Mouse (Mus musculus): ENCODE measurements around the gene Fgfr3. TPM values are rescaled to one million over a fixed set of nuclear protein-coding genes. Genes with fewer than 3 reads are reported as not detected.

Fgfr3 gene
- polyA plus RNA-seq, 1 experiment from 2014 or later, result 17.4 TPM

DNA sequence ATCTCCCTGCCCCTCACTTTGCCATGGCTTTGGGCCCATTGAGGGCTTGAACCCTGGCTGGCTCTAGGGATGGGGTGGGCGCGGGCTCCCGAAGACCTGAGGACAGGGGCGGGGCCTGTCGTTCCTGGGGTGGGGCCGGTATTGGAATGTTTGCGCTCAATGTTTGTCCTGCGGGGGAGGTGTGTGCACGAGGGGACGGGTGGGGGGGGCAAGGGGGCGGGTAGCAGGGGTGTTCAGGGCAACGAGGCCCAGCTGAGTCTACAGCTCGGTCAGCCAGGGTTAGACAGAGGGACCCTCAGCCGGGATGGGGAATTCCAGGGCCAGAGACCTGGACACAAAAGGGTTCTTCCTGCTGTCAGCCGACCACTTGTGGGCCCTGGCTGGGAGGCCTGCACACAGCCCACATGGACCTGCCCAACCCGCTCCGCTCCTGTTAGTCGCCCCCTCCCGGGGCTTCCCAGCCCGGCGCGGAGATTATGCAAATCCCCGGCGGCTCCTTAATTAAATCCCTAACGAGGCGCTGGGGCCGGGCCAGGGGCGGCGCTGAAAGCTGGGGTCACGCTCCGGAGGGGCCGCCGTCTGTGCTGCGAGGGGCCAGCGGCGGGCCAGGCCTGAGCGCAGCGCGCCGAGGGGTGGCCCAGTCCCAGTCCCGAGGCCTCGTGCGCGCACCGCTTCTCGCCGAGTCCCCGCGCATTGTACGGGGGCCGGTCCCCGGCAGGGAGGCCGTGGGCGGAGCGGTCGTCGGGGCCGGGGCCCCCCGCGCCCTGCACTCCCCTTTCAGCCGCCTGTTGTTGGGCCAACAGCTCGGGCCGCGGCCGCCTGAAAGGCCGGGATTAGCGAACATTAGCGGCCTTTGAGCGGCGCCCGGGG lies 26.4 kb upstream of the Fgfr3 start:
- WGBS, result 4% methylated on average over 66 of the region's 71 CpGs
- H3K4me3 ChIP-seq (ENCODE audit: low read depth, low read length), result peak overlapping the region; percentile 44
- peak overlapping the region; percentile 91 for H3K27ac ChIP-seq (replicated peaks)
- H3K9me3 ChIP-seq (ENCODE audit: control insufficient read depth, low read length), result no peaks in the 10 kb centered on the region
- H3K27me3 ChIP-seq (ENCODE audit: control insufficient read depth, insufficient read depth, low read length), result no peaks in the 10 kb centered on the region
- peak; percentile 79 for DNase-seq (ENCODE audit: low spot score)
- peaks cover 20% of the 10 kb centered on the region for H3K4me1 ChIP-seq (replicated peaks; ENCODE audit: control insufficient read depth, insufficient read depth)
- peak overlapping the region; percentile 71 for H3K9ac ChIP-seq (ENCODE audit: low read length)
- ATAC-seq (ENCODE audit: low FRiP score, low TSS enrichment), result peak; percentile 62
- TF ChIP-seq EP300 (optimal IDR thresholded peaks at IDR 0.05) (no peak), CTCF (IDR thresholded peaks at IDR 0.05; ENCODE audit: low read depth) (no peak)
- H3K4me2 ChIP-seq (replicated peaks; ENCODE audit: low read depth), result peak overlapping the region; percentile 89
- H3K36me3 ChIP-seq (ENCODE audit: control insufficient read depth, insufficient read depth, low read length), result no peaks in the 10 kb centered on the region

DNA sequence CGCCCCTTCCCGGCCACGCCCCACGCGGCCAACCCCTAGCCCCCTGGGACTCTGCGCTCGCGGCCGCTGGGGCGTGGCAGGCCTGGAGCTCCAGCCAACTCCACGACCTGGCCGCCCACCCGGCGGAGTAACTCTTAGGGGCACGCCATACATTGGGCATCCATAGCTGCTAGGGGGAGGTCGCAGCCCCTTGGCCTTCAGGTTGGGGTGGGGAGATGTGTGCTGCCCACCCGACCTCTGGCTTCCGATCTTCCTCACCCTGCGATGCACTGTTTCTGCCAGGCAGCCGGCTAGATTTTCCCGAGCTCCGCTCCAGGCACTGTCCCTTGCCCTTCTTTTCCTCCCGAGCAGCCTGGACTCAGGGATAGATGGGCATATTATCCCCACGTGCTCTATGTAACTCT lies 25.8 kb upstream of the Fgfr3 start:
- ATAC-seq (ENCODE audit: low FRiP score, low TSS enrichment) (0 out of 2 replicates have a peak, but pooled peaks have one; percentile 2), DNase-seq (ENCODE audit: low spot score) (no peak)
- Histone ChIP-seq H3K4me2 (replicated peaks; ENCODE audit: low read depth) (peak overlapping the region; percentile 89), H3K9ac (ENCODE audit: low read length) (peak overlapping the region; percentile 71), H3K4me3 (ENCODE audit: low read depth, low read length) (peak overlapping the region; percentile 44), H3K9me3 (ENCODE audit: control insufficient read depth, low read length) (no peaks in the 10 kb centered on the region), H3K36me3 (ENCODE audit: control insufficient read depth, insufficient read depth, low read length) (no peaks in the 10 kb centered on the region), H3K27ac (replicated peaks) (peak overlapping the region; percentile 91), H3K27me3 (ENCODE audit: control insufficient read depth, insufficient read depth, low read length) (no peaks in the 10 kb centered on the region), H3K4me1 (replicated peaks; ENCODE audit: control insufficient read depth, insufficient read depth) (peaks cover 20% of the 10 kb centered on the region)
- TF ChIP-seq EP300 (optimal IDR thresholded peaks at IDR 0.05), result no peak
- TF ChIP-seq CTCF (IDR thresholded peaks at IDR 0.05; ENCODE audit: low read depth), result no peak
- WGBS, result 9% methylated on average over 24 of the region's 24 CpGs

DNA sequence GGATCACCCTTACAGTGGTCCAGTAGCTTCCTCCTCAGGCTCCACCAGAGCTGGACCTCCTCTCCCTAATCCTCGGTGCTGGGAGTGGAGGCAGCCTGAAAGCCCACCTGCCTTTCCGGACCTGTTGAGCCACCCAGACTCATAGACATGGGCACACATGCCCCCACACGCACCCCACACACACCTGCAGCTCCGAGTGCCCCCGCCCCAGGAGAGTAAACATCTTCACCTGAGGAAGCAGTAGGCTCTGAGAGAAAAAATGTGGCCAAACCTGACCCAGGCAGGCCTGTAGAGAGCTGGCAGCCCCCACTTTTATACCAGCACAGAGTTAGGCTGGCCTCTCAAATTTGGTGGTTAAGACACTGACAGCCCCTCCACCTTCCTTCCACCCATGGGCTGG lies 25.0 kb upstream of the Fgfr3 start:
- Histone ChIP-seq H3K36me3 (ENCODE audit: control insufficient read depth, insufficient read depth, low read length) (no peaks in the 10 kb centered on the region), H3K9ac (ENCODE audit: low read length) (no peak overlapping the region), H3K27me3 (ENCODE audit: control insufficient read depth, insufficient read depth, low read length) (no peaks in the 10 kb centered on the region), H3K27ac (replicated peaks) (peak overlapping the region; percentile 91), H3K9me3 (ENCODE audit: control insufficient read depth, low read length) (no peaks in the 10 kb centered on the region), H3K4me2 (replicated peaks; ENCODE audit: low read depth) (no peak overlapping the region; the same call in 1 of the 2 replicates), H3K4me3 (ENCODE audit: low read depth, low read length) (no peak overlapping the region), H3K4me1 (replicated peaks; ENCODE audit: control insufficient read depth, insufficient read depth) (peaks cover 20% of the 10 kb centered on the region)
- WGBS, result 59% methylated on average over 5 of the region's 5 CpGs
- peak; percentile 31; the same call in 1 of the 2 replicates for ATAC-seq (ENCODE audit: low FRiP score, low TSS enrichment)
- DNase-seq (ENCODE audit: low spot score), result peak; percentile 73
- TF ChIP-seq CTCF (IDR thresholded peaks at IDR 0.05; ENCODE audit: low read depth) (no peak), EP300 (optimal IDR thresholded peaks at IDR 0.05) (no peak)

DNA sequence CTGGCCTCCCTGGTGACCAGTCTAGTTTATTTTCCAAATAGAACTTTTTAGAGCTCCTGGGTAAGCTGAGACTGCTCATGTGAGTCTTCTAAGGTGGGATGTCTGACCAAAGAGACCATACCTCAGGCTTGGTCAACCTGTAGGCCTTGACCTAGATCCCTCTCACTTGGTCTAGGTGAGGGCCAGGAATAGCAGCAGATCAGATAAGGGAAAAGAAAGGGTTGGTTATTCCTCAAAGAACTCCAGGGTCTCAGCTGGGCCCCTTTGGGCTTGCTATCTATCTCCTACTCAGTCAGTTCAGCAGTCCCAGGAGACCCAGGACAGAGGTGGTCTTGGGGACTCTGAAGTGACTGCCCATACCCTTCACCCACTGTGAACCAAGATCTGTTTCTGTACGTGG lies 23.9 kb upstream of the Fgfr3 start:
- 67% methylated on average over 1 of the region's 1 CpGs for WGBS
- Histone ChIP-seq H3K4me3 (ENCODE audit: low read depth, low read length) (no peak overlapping the region), H3K4me1 (replicated peaks; ENCODE audit: control insufficient read depth, insufficient read depth) (peaks cover 18% of the 10 kb centered on the region), H3K27ac (replicated peaks) (peak overlapping the region; percentile 91), H3K4me2 (replicated peaks; ENCODE audit: low read depth) (no peak overlapping the region), H3K9ac (ENCODE audit: low read length) (no peak overlapping the region), H3K9me3 (ENCODE audit: control insufficient read depth, low read length) (no peaks in the 10 kb centered on the region), H3K36me3 (ENCODE audit: control insufficient read depth, insufficient read depth, low read length) (no peaks in the 10 kb centered on the region), H3K27me3 (ENCODE audit: control insufficient read depth, insufficient read depth, low read length) (no peaks in the 10 kb centered on the region)
- TF ChIP-seq EP300 (optimal IDR thresholded peaks at IDR 0.05), result no peak
- TF ChIP-seq CTCF (IDR thresholded peaks at IDR 0.05; ENCODE audit: low read depth), result no peak
- DNase-seq (ENCODE audit: low spot score) (no peak), ATAC-seq (ENCODE audit: low FRiP score, low TSS enrichment) (no peak)

DNA sequence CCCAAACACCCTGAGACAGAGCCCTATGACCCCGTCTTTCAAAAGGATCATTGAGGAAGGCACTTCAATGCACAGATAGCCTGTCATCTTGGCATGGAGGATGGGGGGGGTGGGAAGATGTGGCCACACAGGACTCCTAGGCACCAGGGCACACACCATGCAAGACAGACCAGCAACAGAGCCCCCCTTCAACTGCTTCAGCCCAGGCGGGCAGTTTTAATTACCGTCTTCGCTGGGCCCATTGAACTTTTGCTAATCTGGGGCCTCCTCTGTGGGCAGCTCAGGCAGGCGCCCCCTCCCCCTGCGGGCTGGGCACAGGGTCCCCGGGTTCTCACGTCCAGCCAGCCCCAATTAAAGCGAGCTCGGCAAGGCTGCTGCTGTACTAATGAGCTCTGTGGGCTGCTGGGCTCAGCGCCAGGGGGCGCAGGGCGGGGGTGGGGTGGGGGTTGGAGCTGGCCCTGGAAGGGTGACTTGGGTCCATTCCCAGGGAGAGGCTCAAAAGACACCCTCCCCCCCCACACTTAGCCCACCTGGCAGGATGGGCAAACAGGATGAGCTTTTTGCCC lies 23.4 kb upstream of the Fgfr3 start:
- H3K9me3 ChIP-seq (ENCODE audit: control insufficient read depth, low read length), result no peaks in the 10 kb centered on the region
- no peaks in the 10 kb centered on the region for H3K36me3 ChIP-seq (ENCODE audit: control insufficient read depth, insufficient read depth, low read length)
- 30% methylated on average over 13 of the region's 13 CpGs for WGBS
- H3K9ac ChIP-seq (ENCODE audit: low read length), result 0 out of 2 replicates have a peak overlapping the region, but pooled peaks have one; percentile 23
- no peak overlapping the region for H3K4me3 ChIP-seq (ENCODE audit: low read depth, low read length)
- no peak overlapping the region for H3K4me2 ChIP-seq (replicated peaks; ENCODE audit: low read depth)
- peaks cover 18% of the 10 kb centered on the region for H3K4me1 ChIP-seq (replicated peaks; ENCODE audit: control insufficient read depth, insufficient read depth)
- ATAC-seq (ENCODE audit: low FRiP score, low TSS enrichment) (no peak), DNase-seq (ENCODE audit: low spot score) (no peak)
- TF ChIP-seq CTCF (IDR thresholded peaks at IDR 0.05; ENCODE audit: low read depth) (no peak), EP300 (optimal IDR thresholded peaks at IDR 0.05) (no peak)
- H3K27ac ChIP-seq (replicated peaks), result peak overlapping the region; percentile 91; the same call in 1 of the 2 replicates
- no peaks in the 10 kb centered on the region for H3K27me3 ChIP-seq (ENCODE audit: control insufficient read depth, insufficient read depth, low read length)

DNA sequence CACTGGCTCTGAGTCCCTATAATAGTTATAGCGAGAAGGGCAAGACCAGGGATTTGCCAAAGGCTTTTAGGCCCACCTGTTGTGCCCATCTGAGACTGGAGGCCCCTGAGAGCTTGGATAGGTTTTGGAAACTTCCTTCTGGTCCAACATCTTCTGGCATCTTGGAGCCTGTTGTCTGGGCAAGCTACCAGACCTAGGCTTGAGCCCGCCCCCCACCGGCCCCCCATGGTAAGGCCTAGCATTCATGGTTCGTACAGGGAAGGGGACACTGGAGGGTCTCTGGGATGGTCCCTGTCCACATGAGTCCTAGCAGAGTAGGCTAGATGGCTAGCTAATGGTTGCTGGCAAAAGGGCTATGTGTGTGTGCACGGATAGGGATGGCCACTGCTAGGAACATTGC lies 22.8 kb upstream of the Fgfr3 start:
- Histone ChIP-seq H3K27ac (replicated peaks) (no peak overlapping the region), H3K4me2 (replicated peaks; ENCODE audit: low read depth) (no peak overlapping the region), H3K9me3 (ENCODE audit: control insufficient read depth, low read length) (no peaks in the 10 kb centered on the region), H3K9ac (ENCODE audit: low read length) (no peak overlapping the region), H3K4me3 (ENCODE audit: low read depth, low read length) (no peak overlapping the region), H3K36me3 (ENCODE audit: control insufficient read depth, insufficient read depth, low read length) (no peaks in the 10 kb centered on the region), H3K4me1 (replicated peaks; ENCODE audit: control insufficient read depth, insufficient read depth) (peaks cover 18% of the 10 kb centered on the region), H3K27me3 (ENCODE audit: control insufficient read depth, insufficient read depth, low read length) (no peaks in the 10 kb centered on the region)
- 85% methylated on average over 5 of the region's 5 CpGs for WGBS
- ATAC-seq (ENCODE audit: low FRiP score, low TSS enrichment) (no peak), DNase-seq (ENCODE audit: low spot score) (no peak)
- TF ChIP-seq CTCF (IDR thresholded peaks at IDR 0.05; ENCODE audit: low read depth) (no peak), EP300 (optimal IDR thresholded peaks at IDR 0.05) (no peak)
